Mouse (Mus musculus): ENCODE results near the gene Pmfbp1.

- TF ChIP-seq CTCF (IDR thresholded peaks at IDR 0.05; ENCODE audit: extremely low read depth, insufficient read depth, insufficient read length, insufficient replicate concordance) (no peak), POLR2A (IDR thresholded peaks at IDR 0.05; ENCODE audit: low read depth, low read length) (no peak)
Observed at GRCm38 (mm10) chr8:109578900-109579301, 85.1 kb downstream of the Pmfbp1 start, which contains the start of gene Hp.
